Mouse (Mus musculus) kidney, postnatal 0 days (tissue): Measurements from ENCODE around the gene Rpp14. TPM values are rescaled to one million over a fixed set of nuclear protein-coding genes. Genes with fewer than 3 reads are reported as not detected.

Experiments
- ATAC-seq: fragments of 200-750 bp; cut with Nextera tagmentation; replicated peaks from 2 replicates; pipeline ENCODE4 v1.8.0; 2017; ENCODE audit warnings: low read depth, moderate number of reproducible peaks, moderate TSS enrichment, moderate library complexity; ENCODE audit not compliant: low FRiP score
- DNase-seq: peaks from one replicate; pipeline ENCODE4 v3.0.0-alpha.2; 2016; ENCODE audit warnings: low spot score
- H3K27ac ChIP-seq: fragments of 300-500 bp; sonication (generic); 2 replicates; pipeline ENCODE4 v1.5.1; 2014; ENCODE audit warnings: mild to moderate bottlenecking
- H3K27me3 ChIP-seq: fragments of 300-500 bp; sonication (generic); 2 replicates; pipeline ENCODE4 v1.6.1; 2014; ENCODE audit warnings: low read length, mixed read lengths; ENCODE audit not compliant: insufficient read depth
- H3K36me3 ChIP-seq: fragments of 300-500 bp; sonication (generic); 2 replicates; pipeline ENCODE4 v1.6.1; 2014; ENCODE audit warnings: low read length, mixed read lengths; ENCODE audit not compliant: insufficient read depth
- H3K4me1 ChIP-seq: fragments of 300-500 bp; sonication (generic); replicated peaks from 2 replicates; pipeline ENCODE4 v1.6.1; 2014; ENCODE audit warnings: antibody characterized with exemption, low read length, mixed read lengths; ENCODE audit not compliant: insufficient read depth
- H3K4me2 ChIP-seq: fragments of 300-500 bp; sonication (generic); 2 replicates; pipeline ENCODE4 v1.6.1; 2014; ENCODE audit warnings: mild to moderate bottlenecking, low read length, moderate library complexity, mixed read lengths
- H3K4me3 ChIP-seq: fragments of 300-500 bp; sonication (generic); replicated peaks from 2 replicates; pipeline ENCODE4 v1.5.1; 2014; ENCODE audit warnings: low read depth, low read length
- H3K9ac ChIP-seq: fragments of 300-500 bp; sonication (generic); 2 replicates; pipeline ENCODE4 v1.6.1; 2014; ENCODE audit warnings: low read depth, low read length
- H3K9me3 ChIP-seq: fragments of 300-500 bp; sonication (generic); replicated peaks from 2 replicates; pipeline ENCODE4 v1.6.1; 2016; ENCODE audit warnings: low read length, inconsistent platforms, mixed read lengths
- CTCF ChIP-seq: IDR thresholded peaks from 2 replicates; pipeline ENCODE4 v1.5.1; 2016; ENCODE audit warnings: antibody characterized with exemption, low read depth, mild to moderate bottlenecking, moderate library complexity
- WGBS: fragments of 180-500 bp; shearing (Covaris S2); extraction: QIAGEN DNeasy Blood & Tissue Kit; methylation state at CpG from one replicate; pipeline ENCODE4 v1.1.7; 2014; 5-methylcytosine and 5-hydroxymethylcytosine counted together
- polyA plus RNA-seq: library from polyadenylated mRNA; unstranded; fragments of >200 nt; fragmentation: Nextera tagmentation; extraction: Ambion mirVana; gene quantifications from 2 replicates; pipeline ENCODE4 v1.2.1, GENCODE M21; 2015

The Rpp14 gene
- polyA plus RNA-seq, 1 experiment from 2014 or later: 58.9 TPM

DNA sequence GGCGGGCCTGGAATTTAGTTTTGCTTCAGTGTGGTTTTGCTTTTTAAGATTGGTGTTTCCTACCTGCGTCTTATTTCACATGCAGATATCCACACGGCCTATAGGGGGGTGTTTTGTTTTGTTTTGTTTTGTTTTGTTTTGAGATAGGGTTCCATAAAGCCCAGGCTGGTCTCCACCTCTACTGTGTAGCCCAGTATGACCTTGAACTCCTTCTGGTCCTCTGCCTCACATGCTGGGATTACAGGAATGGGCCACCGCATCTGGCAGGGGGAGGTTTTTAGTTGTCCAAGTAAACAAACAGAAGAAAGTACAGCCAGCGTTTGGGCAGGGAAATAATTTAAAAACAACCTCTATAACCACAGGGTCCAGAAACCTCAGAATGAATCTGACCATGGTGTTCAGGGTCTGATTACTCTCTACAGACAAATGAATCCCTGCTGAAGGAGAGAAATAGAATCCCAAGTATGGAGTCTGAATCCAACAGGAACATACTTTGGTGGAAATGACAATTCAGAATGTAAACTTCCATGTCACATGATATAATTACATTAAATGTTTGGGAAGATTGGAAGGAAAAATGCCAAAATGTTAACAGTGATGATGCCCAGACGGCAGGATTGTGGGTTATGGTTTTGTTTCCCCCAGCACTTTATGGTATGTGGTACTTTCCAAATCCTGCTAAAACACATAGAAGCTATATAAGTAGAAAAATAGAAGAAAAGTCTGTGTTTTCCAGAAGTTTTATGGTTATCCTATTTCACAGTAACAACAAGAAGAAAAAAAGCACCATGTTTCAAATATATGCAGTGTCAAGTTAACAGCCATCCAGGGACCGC lies 44.1 kb downstream of the Rpp14 start:
- DNase-seq: no peak
- H3K4me3 ChIP-seq: no peak overlapping the region
- no peaks in the 10 kb centered on the region for H3K9me3 ChIP-seq
- no peak overlapping the region for H3K27ac ChIP-seq
- no peak for TF ChIP-seq CTCF
- no peak for ATAC-seq
- WGBS: 71% methylated on average over 7 of the region's 7 CpGs
- no peaks in the 10 kb centered on the region for H3K4me1 ChIP-seq
- H3K4me2 ChIP-seq: no peak overlapping the region
- no peaks in the 10 kb centered on the region for H3K27me3 ChIP-seq
- 0 out of 2 replicates have a peak, but pooled peaks cover 6% of the 10 kb centered on the region for H3K36me3 ChIP-seq
- no peak overlapping the region for H3K9ac ChIP-seq

DNA sequence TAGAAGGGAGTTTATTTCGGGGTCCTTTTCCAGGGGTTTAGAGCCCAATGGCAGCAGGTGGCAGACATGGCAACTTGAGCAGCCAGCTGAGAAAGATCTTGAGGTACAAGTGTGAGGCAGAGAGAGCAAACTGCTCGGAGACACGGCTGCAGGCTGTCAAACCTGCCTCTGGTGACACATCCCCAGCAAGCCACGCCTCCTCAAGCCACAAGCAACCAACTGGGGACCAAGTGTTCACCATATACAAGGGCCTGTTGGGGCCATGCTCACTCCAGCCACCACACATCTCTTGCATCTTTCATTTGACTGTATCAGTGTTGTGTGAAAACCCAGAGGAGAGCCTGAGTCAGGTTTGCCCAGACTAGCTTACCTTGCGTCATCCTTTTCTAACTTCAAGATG lies 47.8 kb downstream of the Rpp14 start:
- H3K4me2 ChIP-seq: no peak overlapping the region
- 57% methylated on average over 5 of the region's 5 CpGs for WGBS
- no peaks in the 10 kb centered on the region for H3K27me3 ChIP-seq
- no peak overlapping the region for H3K4me3 ChIP-seq
- no peak overlapping the region for H3K9ac ChIP-seq
- no peak overlapping the region for H3K27ac ChIP-seq
- ATAC-seq (no peak), DNase-seq (no peak)
- H3K9me3 ChIP-seq: no peaks in the 10 kb centered on the region
- no peak for TF ChIP-seq CTCF
- peaks cover 18% of the 10 kb centered on the region for H3K36me3 ChIP-seq
- no peaks in the 10 kb centered on the region for H3K4me1 ChIP-seq

DNA sequence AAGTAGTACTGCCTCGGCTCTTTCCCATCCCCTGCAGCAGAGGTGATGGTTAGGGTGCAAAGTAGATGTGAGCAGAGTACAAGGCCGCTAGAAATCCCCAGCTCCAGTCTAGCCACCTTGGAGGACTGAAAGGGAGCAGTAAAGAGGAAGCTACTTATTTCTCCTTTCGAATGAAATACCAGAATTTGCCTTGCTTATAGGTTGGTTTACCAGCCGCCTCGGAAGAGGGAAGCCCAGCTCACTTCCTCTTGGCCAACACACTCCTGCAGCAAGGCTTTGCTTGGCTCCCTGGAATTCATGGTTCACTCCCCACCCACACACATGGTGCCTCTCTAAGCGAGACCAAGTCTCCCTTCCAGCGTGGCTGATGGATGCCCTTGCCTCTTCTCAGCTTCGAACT lies 52.6 kb downstream of the Rpp14 start:
- H3K9me3 ChIP-seq: no peaks in the 10 kb centered on the region
- peaks cover 21% of the 10 kb centered on the region for H3K36me3 ChIP-seq
- no peaks in the 10 kb centered on the region for H3K4me1 ChIP-seq
- no peak overlapping the region for H3K27ac ChIP-seq
- no peaks in the 10 kb centered on the region for H3K27me3 ChIP-seq
- 71% methylated on average over 8 of the region's 8 CpGs for WGBS
- no peak for DNase-seq
- TF ChIP-seq CTCF: no peak
- no peak overlapping the region for H3K9ac ChIP-seq
- H3K4me3 ChIP-seq: no peak overlapping the region
- no peak for ATAC-seq
- H3K4me2 ChIP-seq: no peak overlapping the region

DNA sequence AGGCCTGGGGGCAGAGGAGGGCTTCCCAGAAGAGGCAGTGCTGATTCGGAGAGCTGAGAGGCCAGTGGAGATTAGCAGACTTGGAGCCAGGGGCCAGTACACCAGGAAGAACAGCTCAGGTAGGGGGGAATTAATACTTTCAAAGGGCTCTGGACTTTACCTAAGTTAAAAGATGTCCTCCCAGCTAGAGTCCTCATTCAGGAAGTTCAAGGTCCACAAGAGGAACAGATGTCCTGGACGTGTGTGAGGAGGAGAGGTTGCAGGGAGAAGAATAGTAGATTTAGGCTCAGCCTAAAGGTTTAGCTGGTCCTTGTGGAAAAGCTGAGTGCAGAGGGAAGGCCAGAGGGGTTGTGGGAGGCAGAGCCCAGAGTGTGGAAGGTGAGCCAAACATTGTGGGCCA lies 54.1 kb downstream of the Rpp14 start:
- no peak for ATAC-seq
- Histone ChIP-seq H3K27me3 (no peaks in the 10 kb centered on the region), H3K4me1 (no peaks in the 10 kb centered on the region), H3K27ac (peak overlapping the region; percentile 19; the same call in 1 of the 2 replicates), H3K4me3 (no peak overlapping the region), H3K9ac (no peak overlapping the region), H3K9me3 (no peaks in the 10 kb centered on the region), H3K36me3 (peaks cover 26% of the 10 kb centered on the region), H3K4me2 (no peak overlapping the region)
- DNase-seq: no peak
- TF ChIP-seq CTCF: no peak
- WGBS: 75% methylated on average over 2 of the region's 2 CpGs

DNA sequence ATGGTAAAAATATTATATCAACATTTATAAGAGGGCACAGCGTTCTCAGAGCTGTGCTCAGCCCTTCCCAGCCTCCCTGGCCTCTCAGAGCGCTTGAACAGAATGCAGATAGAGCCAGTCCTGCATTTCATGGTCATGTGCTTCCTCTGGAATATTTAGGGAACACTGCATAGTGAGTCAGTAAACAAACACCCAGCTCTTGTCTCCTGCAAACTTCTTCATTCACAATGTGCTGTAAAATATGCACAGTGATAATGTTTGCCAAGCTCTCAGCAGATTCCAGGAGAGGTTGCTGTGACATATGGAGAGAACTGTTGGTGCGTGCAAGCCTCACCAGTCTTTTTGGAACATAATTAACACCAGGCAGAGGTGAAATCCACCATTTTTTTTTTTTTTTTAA lies 55.0 kb downstream of the Rpp14 start:
- H3K27ac ChIP-seq: peak overlapping the region; percentile 19; the same call in 1 of the 2 replicates
- DNase-seq (peak; percentile 37), ATAC-seq (no peak)
- no peak for TF ChIP-seq CTCF
- no peaks in the 10 kb centered on the region for H3K27me3 ChIP-seq
- no peak overlapping the region for H3K9ac ChIP-seq
- H3K9me3 ChIP-seq: no peaks in the 10 kb centered on the region
- H3K36me3 ChIP-seq: peaks cover 26% of the 10 kb centered on the region
- WGBS: 70% methylated on average over 3 of the region's 3 CpGs
- no peak overlapping the region for H3K4me3 ChIP-seq
- no peaks in the 10 kb centered on the region for H3K4me1 ChIP-seq
- H3K4me2 ChIP-seq: no peak overlapping the region

DNA sequence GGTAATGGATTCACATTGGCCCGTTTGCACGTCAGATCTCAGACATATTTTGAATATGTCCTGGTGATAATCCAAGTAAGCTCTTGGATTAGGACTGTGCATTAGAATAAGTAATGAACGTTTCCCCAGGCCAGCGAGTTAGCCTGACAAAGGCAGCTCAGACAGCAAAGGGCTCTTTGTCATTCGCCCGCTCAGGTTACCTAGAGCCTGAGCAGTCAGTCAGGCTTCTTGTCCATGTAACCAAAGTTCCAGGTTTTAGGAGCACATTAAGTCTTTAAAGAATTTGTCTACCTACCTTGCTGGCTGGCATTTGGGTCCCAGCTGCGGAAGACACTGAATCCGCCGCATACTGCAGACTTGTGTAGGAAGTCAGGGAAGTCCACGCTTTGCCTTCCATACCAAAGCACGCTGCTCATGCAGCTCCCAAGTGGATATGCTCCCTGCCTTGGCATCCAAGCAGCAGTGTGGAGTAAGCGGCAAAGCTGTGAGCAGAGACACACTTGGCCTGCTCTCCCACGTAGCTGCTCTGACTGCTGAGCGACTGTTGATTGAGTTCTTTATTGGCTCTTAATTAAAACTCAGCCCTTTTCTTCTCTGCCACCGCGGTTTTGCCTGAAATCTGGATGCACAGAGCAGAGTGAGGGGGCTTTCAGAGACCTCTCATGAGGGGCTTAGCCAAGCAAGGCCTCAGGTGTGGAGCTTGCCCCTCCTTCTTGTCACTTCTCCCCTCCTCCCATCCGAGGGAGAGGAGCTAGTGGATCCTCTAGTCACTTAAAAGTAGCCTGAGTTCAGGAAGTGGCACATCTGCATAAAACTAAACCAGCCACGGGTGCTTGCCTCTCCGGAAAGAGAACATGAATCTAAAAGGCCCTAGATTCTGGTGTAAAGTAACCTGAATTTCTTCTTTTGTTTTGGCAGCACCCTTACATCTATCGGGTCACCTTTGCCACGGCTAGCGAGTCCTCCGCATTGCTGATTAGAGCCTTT lies 59.9 kb downstream of the Rpp14 start:
- WGBS: 56% methylated on average over 23 of the region's 23 CpGs
- Histone ChIP-seq H3K4me2 (no peak overlapping the region), H3K9me3 (no peaks in the 10 kb centered on the region), H3K36me3 (peaks cover 23% of the 10 kb centered on the region), H3K27me3 (no peaks in the 10 kb centered on the region), H3K4me1 (no peaks in the 10 kb centered on the region), H3K9ac (no peak overlapping the region), H3K27ac (no peak overlapping the region), H3K4me3 (no peak overlapping the region)
- no peak for DNase-seq
- TF ChIP-seq CTCF: no peak
- ATAC-seq: no peak
